Mouse (Mus musculus) limb, embryonic 14.5 days (tissue): ENCODE data around the gene Zbtb7a. TPM values are rescaled to one million over a fixed set of nuclear protein-coding genes. Genes with fewer than 3 reads are reported as not detected.

Experiments
- ATAC-seq: fragments of 200-750 bp; cut with Nextera tagmentation; 2 replicates; pipeline ENCODE4 v1.8.0; 2017; ENCODE audit warnings: low read depth, moderate number of reproducible peaks, moderate TSS enrichment; ENCODE audit not compliant: low FRiP score
- DNase-seq: peaks from one replicate; pipeline ENCODE4 v3.0.0-alpha.2; 2015; ENCODE audit warnings: low spot score
- H3K27ac ChIP-seq: fragments of 300-500 bp; sonication (generic); replicated peaks from 2 replicates; pipeline ENCODE4 v1.5.1; 2014; ENCODE audit warnings: low read depth, mild to moderate bottlenecking, low read length, moderate library complexity, mixed read lengths
- H3K27me3 ChIP-seq: fragments of 300-500 bp; sonication (generic); 2 replicates; pipeline ENCODE4 v1.6.1; 2014; ENCODE audit warnings: low read length, mixed read lengths; ENCODE audit not compliant: control insufficient read depth, insufficient read depth
- H3K36me3 ChIP-seq: fragments of 300-500 bp; sonication (generic); 2 replicates; pipeline ENCODE4 v1.6.1; 2014; ENCODE audit warnings: mild to moderate bottlenecking, low read length, moderate library complexity, mixed read lengths; ENCODE audit not compliant: control insufficient read depth, insufficient read depth
- H3K4me1 ChIP-seq: fragments of 300-500 bp; sonication (generic); 2 replicates; pipeline ENCODE4 v1.6.1; 2014; ENCODE audit warnings: antibody characterized with exemption, low read length, mixed read lengths; ENCODE audit not compliant: control insufficient read depth, insufficient read depth
- H3K4me2 ChIP-seq: fragments of 300-500 bp; sonication (generic); replicated peaks from 2 replicates; pipeline ENCODE4 v1.6.1; 2014; ENCODE audit warnings: low read depth, mild to moderate bottlenecking, low read length, moderate library complexity; ENCODE audit not compliant: severe bottlenecking
- H3K4me3 ChIP-seq: fragments of 300-500 bp; sonication (generic); replicated peaks from 2 replicates; pipeline ENCODE4 v1.5.1; 2014; ENCODE audit warnings: low read length
- H3K9ac ChIP-seq: fragments of 300-500 bp; sonication (generic); 2 replicates; pipeline ENCODE4 v1.6.1; 2014; ENCODE audit warnings: mild to moderate bottlenecking, low read depth, low read length, moderate library complexity; ENCODE audit not compliant: severe bottlenecking
- H3K9me3 ChIP-seq: fragments of 300-500 bp; sonication (generic); 2 replicates; pipeline ENCODE4 v1.6.1; 2016; ENCODE audit warnings: low read length; ENCODE audit not compliant: control insufficient read depth
- POLR2A ChIP-seq: fragments of 200-500 bp; IDR thresholded peaks from 2 replicates; pipeline ENCODE4 v1.8.0; 2012; ENCODE audit warnings: inconsistent platforms, mild to moderate bottlenecking, moderate library complexity, borderline replicate concordance; ENCODE audit not compliant: insufficient read depth, insufficient read length; ENCODE audit errors: extremely low read depth
- WGBS: fragments of 180-500 bp; shearing (Covaris S2); extraction: QIAGEN DNeasy Blood & Tissue Kit; methylation state at CpG from one replicate; pipeline ENCODE4 v1.1.7; 2014; 5-methylcytosine and 5-hydroxymethylcytosine counted together
- polyA plus RNA-seq, 2 experiments: library from polyadenylated mRNA; depleted of rRNA in 1 of 2; stranded (reverse) in 1 of 2; unstranded in 1 of 2; fragments of >200 nt; fragmentation: Nextera tagmentation in 1 of 2; extraction: Ambion mirVana in 1 of 2; gene quantifications; 2 replicates each; pipeline versions ENCODE4 v1.2.1 to v1.2.3; 2012 to 2014

Gene Zbtb7a
- polyA plus RNA-seq, 2 experiments, result 17.7 to 35.9 TPM

DNA sequence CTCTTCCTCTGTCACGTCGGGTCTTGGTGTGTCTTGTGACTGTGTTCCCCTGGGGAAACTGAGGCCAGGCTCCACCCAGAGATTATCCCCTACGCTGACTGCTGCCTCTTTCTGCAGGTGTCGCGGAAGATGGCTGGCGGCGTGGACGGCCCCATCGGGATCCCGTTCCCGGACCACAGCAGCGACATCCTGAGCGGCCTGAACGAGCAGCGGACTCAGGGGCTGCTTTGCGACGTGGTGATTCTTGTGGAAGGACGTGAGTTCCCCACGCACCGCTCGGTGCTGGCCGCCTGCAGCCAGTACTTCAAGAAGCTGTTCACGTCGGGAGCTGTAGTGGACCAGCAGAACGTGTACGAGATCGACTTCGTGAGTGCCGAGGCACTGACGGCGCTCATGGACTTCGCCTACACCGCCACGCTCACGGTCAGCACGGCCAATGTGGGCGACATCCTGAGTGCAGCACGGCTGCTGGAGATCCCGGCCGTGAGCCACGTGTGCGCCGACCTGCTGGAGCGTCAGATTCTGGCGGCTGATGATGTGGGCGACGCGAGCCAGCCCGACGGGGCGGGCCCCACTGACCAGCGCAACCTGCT is 8.9 kb downstream of the Zbtb7a start:
- no peak overlapping the region for H3K4me3 ChIP-seq
- TF ChIP-seq POLR2A, result no peak
- no peak overlapping the region for H3K9ac ChIP-seq
- DNase-seq (no peak), ATAC-seq (no peak)
- peaks cover 58% of the 10 kb centered on the region for H3K36me3 ChIP-seq
- 94% methylated on average over 52 of the region's 52 CpGs for WGBS
- H3K27me3 ChIP-seq, result no peaks in the 10 kb centered on the region
- no peaks in the 10 kb centered on the region for H3K9me3 ChIP-seq
- H3K4me1 ChIP-seq, result peaks cover 27% of the 10 kb centered on the region
- no peak overlapping the region for H3K4me2 ChIP-seq
- no peak overlapping the region for H3K27ac ChIP-seq

DNA sequence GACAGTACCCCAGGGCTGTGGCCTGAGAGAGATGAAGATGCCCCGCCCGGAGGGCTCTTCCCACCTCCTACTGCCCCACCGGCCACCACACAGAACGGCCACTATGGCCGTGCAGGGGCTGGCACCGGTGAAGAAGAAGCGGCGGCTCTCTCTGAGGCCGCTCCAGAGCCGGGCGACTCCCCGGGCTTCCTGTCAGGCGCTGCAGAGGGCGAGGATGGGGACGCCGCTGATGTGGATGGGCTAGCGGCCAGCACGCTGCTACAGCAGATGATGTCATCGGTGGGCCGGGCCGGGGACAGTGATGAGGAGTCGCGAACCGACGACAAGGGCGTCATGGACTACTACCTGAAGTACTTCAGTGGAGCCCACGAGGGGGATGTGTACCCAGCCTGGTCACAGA is 9.6 kb downstream of the Zbtb7a start:
- Histone ChIP-seq H3K4me1 (peaks cover 22% of the 10 kb centered on the region), H3K27me3 (no peaks in the 10 kb centered on the region), H3K9me3 (no peaks in the 10 kb centered on the region), H3K4me3 (no peak overlapping the region), H3K9ac (no peak overlapping the region), H3K4me2 (no peak overlapping the region), H3K36me3 (peaks cover 65% of the 10 kb centered on the region), H3K27ac (no peak overlapping the region)
- ATAC-seq (no peak), DNase-seq (no peak)
- 95% methylated on average over 20 of the region's 27 CpGs for WGBS
- TF ChIP-seq POLR2A, result no peak

DNA sequence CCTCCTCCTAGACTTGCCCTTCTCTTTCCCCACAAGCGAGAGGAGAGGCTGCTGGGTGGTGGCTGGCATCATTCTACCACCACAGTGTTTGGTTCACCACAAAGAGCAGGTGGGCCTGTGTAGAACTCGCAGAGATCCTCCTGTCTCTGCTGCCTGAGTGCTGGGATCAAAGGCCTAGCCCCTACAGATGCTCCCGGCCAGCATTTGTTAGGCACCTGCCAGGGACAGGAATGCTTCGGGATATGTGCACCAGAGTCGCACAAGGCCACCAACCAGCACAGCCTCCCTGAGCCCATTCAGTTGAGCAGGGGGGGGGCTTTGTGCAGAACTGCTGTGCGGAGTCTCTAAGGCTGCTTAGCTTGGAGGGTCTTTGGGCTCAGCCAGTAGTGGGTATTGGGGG is 10.3 kb downstream of the Zbtb7a start:
- Histone ChIP-seq H3K4me2 (no peak overlapping the region), H3K4me1 (peaks cover 16% of the 10 kb centered on the region), H3K4me3 (no peak overlapping the region), H3K9ac (no peak overlapping the region), H3K27ac (no peak overlapping the region), H3K9me3 (no peaks in the 10 kb centered on the region), H3K36me3 (peaks cover 70% of the 10 kb centered on the region), H3K27me3 (no peaks in the 10 kb centered on the region)
- TF ChIP-seq POLR2A, result no peak
- ATAC-seq, result no peak
- no peak for DNase-seq
- WGBS, result 95% methylated on average over 5 of the region's 6 CpGs

DNA sequence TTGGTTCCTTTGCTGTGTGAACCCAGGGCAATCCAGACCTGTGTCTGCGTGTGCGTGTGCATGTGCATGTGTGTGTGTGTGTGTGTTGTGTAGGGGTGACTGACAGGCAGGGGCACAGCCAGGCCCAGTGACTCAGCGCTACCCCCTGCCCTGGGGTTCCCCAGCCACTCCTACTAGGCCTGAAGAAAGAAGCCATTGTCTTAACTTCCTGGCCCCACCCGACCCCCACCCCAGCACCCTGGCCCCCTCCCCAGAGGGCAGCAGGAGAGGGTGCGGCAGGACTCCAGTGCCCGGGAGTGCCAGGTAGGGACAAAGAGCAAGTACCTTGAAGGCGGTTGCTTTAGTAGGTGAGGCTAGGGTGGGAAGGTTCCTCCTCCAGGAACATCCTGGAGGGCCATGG is 10.8 kb downstream of the Zbtb7a start:
- Histone ChIP-seq H3K4me1 (peaks cover 11% of the 10 kb centered on the region), H3K36me3 (peaks cover 70% of the 10 kb centered on the region), H3K27me3 (no peaks in the 10 kb centered on the region), H3K9ac (no peak overlapping the region), H3K27ac (no peak overlapping the region), H3K9me3 (no peaks in the 10 kb centered on the region), H3K4me2 (no peak overlapping the region), H3K4me3 (no peak overlapping the region)
- no peak for ATAC-seq
- whole genome bisulfite sequencing, result 85% methylated on average over 7 of the region's 7 CpGs
- no peak for DNase-seq
- TF ChIP-seq POLR2A, result no peak

DNA sequence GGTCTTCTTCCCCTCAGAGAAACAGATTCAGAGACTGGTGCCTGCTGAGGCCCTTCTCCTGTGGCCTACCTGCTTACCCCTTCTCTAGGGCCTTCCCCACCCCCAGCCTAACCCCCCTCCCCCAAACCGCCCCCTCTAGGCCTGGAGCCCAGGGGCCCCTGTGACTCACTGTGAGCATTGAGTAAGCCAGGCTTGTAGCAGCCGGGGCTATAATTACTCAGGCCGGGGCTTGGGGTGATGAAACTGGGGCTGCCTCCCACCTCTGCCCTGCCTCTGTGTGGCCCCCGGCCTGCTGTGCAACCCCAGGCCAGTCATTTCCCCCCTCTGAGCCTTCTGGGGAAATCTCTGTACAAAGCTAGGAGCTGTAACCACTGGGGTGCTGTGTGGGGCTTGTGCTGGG is 11.3 kb downstream of the Zbtb7a start:
- DNase-seq (no peak), ATAC-seq (no peak)
- TF ChIP-seq POLR2A, result no peak
- 70% methylated on average over 4 of the region's 4 CpGs for WGBS
- H3K27me3 ChIP-seq, result no peaks in the 10 kb centered on the region
- H3K4me3 ChIP-seq, result no peak overlapping the region
- no peaks in the 10 kb centered on the region for H3K9me3 ChIP-seq
- H3K9ac ChIP-seq, result no peak overlapping the region
- H3K36me3 ChIP-seq, result peaks cover 70% of the 10 kb centered on the region
- H3K27ac ChIP-seq, result no peak overlapping the region
- no peak overlapping the region for H3K4me2 ChIP-seq
- H3K4me1 ChIP-seq, result 0 out of 2 replicates have a peak, but pooled peaks cover 6% of the 10 kb centered on the region

DNA sequence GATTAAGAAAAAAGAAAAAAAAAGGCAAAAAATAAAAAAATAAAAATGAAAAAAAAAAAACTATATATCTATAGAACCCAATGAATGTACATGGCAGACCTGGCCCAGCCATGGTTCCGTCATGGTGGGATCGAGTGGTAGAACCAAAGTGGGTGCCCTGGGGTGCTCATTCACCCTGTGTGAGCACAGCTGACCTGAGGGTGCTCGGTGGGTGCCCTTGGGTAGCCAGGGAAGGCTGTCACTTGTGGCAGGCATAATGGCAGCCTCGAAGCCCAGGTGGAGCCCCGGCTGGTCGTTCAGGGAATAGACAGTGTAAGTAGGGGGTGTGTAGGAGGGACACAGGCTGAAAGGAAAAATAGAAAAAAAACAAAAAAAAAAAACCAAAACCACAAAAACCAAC is 16.2 kb downstream of the Zbtb7a start:
- ATAC-seq (no peak), DNase-seq (no peak)
- no peak overlapping the region for H3K9ac ChIP-seq
- no peak overlapping the region for H3K4me2 ChIP-seq
- H3K4me1 ChIP-seq, result no peaks in the 10 kb centered on the region
- WGBS, result 71% methylated on average over 6 of the region's 6 CpGs
- H3K36me3 ChIP-seq, result peaks cover 80% of the 10 kb centered on the region
- TF ChIP-seq POLR2A, result no peak
- no peak overlapping the region for H3K4me3 ChIP-seq
- no peaks in the 10 kb centered on the region for H3K27me3 ChIP-seq
- H3K9me3 ChIP-seq, result no peaks in the 10 kb centered on the region
- no peak overlapping the region for H3K27ac ChIP-seq
